Mouse (Mus musculus): ENCODE data around the gene Daam1.

DNA sequence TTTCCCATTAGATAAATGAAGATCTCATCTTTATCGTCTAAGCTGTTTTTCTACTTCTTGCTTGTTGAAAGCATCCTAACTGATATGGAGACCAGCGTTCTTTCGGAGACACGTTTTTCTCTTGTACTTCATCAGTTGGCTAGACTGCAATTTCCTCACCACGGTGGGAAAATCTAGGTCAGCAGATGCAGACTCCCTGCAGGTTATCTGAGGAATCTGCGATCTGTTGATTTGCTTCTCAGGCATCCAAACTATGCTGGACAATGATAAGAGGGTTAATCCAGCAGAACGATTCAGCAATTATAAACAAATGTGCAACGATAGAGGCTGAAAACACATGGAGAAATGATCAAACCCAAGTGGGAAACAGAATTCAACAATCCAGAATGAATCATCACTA, 208.6 kb downstream of the Daam1 start:
- TF ChIP-seq GATA1 (IDR thresholded peaks at IDR 0.05; ENCODE audit: borderline replicate concordance, low read length) (no peak), FLI1 (IDR thresholded peaks at IDR 0.05; ENCODE audit: low read length) (no peak)
